Mouse (Mus musculus): Measurements from ENCODE around the gene Atp1b1. TPM values are rescaled to one million over a fixed set of nuclear protein-coding genes. Genes with fewer than 3 reads are reported as not detected.

The Atp1b1 gene
- total RNA-seq, 2 experiments from 2014 or later: 60.3 to 71.3 TPM

- DNase-seq (ENCODE audit: low spot score in 2 of 2): no peak
These were observed 10.2 kb upstream of the Atp1b1 start for GRCm38 (mm10) chr1:164468329-164468728.

DNA sequence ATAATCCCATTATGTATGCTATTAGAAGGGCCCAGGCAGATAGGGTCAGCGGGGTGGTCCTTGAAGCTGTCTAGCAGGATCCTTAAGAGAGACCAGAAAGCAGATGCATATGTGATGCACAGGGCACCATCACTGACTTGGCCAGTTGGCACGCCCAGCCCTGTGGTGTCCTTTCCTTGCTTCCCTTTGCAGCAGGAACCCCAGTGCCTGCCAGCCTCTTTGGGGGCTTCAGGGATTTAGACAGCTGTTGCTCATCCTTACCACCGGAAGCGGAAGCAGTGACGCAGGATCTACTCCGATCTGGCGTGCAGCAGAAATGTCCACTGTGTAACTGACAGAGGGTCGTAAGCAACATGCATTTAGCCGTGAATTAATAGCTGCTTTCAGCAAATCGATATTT lies 9.3 kb upstream of the Atp1b1 start:
- no peak for DNase-seq (ENCODE audit: low spot score in 2 of 2)

GRCm38 (mm10) chr1:164461726-164462125 lies 3.6 kb upstream of the Atp1b1 start:
- DNase-seq (ENCODE audit: low spot score in 2 of 2): peak in 1 of 2 experiments; percentile 30

- DNase-seq (ENCODE audit: low spot score in 2 of 2): no peak
These were observed 3.0 kb upstream of the Atp1b1 start for GRCm38 (mm10) chr1:164460921-164461697.

- DNase-seq (ENCODE audit: low spot score in 2 of 2): no peak
These were observed 1.2 kb upstream of the Atp1b1 start for GRCm38 (mm10) chr1:164459127-164459905.

DNA sequence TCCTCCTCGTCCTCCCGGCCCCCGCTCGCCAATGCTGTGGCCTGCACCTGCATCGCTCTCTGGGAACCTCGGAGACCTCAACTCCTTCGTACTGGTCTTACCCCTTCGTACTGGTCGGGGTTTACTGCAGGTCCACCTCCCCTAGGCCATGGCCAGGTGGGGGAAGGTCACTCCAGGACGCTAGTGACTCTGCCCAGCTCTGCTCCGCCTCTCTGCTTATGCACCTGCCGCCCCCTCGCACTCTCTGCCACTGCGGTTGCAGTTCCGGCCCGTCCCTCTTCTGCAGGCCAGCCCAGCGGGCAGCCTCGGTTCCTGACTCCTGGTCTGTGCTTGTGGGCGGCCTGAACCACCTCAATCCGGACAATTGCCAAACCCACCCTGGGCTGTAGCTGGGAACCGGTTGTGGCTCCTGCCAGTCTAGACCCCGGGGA lies 481 bp upstream of the Atp1b1 start:
- peak in 1 of 2 experiments; percentile 38 for DNase-seq (ENCODE audit: low spot score in 2 of 2)

- peak; percentile 71 to 76 for DNase-seq (ENCODE audit: low spot score in 2 of 2)
These were observed 467 bp downstream of the Atp1b1 start for GRCm38 (mm10) chr1:164457531-164458244.

DNA sequence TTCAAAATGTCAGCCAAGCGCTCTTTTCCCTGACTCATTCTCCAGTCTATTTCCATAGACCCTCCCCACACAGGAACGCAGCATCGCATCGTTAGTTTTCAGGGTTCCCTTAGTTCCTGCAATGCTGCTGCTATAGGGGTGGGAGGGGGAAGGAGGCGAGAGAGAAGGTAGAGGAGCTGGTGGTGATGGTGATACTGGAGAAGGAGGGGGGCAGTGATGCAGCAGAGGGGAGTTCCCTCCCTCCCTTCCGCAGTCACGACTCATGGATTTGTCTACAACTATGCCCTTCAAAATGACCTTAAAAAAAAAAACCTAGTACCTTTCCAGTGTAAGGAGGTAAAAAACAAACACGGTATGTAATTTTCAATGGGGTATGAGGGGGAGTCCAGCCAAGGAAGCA lies 1.4 kb downstream of the Atp1b1 start:
- no peak for DNase-seq (ENCODE audit: low spot score in 2 of 2)

DNA sequence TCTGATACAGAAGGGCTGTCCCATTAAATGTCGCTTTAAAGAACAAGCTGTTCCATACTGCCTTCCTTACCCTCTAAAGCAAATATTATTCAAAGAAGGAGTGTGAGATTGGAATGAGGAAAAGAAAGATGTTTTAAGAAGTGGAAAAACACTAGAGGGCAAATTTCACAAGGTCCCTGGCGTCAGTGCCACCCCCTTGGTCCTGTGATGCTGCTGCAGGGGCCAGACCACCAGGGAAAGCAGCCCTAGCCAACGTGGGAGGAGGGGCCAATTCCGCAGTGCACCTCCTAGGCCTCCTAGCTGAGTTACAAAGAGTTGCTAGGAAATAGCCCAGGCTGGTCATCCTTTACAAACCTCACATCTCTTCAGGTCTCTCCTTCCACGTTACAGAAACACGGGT lies 2.1 kb downstream of the Atp1b1 start:
- no peak for DNase-seq (ENCODE audit: low spot score in 2 of 2)

DNA sequence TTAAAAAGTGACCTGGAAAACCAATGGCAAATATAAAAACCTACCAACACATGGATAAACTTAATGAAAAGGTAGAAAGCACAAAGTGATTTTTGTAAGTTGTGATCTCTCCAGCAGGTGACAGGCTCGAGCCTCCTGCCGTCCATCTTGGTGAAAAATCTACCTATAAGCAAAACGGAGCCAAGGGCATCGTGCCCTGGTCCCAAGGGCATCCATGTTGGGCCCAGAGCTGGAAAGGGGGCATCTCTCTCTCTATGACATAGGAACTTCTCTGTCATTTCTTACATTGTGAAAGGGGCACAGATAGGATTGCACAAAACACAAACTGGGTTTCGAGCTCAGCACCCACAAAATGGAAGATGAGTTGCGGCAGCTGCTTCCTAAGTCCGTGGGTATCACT lies 2.5 kb downstream of the Atp1b1 start:
- no peak for DNase-seq (ENCODE audit: low spot score in 2 of 2)

- peak; percentile 47 to 57 for DNase-seq (ENCODE audit: low spot score in 2 of 2)
These were observed 3.3 kb downstream of the Atp1b1 start for GRCm38 (mm10) chr1:164454747-164455400.

DNA sequence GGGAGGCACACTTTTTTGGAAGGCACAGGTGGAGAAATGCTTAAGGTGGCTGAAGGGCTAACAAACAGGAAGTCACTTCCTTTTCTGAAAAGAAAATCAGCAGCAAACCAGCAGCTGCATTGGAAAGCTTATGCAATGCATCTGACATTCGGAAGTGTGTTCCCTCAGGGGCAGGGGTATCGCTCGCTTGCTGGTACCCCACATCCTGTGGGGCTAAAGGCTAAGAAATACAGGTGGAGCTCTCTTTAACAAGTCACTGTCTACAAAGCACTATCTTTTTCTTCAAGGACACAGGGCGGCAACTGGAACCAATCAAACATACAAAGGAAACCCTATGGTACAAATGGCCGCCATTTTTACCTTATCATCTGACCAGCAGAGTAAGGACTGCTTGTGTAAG lies 4.4 kb downstream of the Atp1b1 start:
- DNase-seq (ENCODE audit: low spot score in 2 of 2): no peak

DNA sequence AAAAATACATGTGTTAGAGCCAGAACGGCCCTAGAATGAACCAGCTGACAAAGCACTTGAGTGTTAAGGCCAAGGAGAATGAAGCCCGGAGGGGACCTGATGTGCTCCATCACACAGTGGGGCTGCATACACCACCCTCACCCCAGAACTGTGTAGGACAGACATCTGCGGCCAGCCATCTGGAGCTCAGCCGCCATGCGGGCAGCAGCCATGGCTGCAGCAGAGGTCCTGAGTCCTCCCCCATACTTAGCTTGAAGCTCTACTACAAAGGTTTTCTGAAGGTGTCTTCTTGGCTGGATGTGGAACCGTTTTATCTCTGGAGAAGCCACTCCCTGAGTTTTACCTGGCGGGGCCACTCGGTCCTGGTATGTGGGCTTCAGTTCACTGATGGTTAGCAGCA lies 5.0 kb downstream of the Atp1b1 start:
- no peak for DNase-seq (ENCODE audit: low spot score in 2 of 2)

DNA sequence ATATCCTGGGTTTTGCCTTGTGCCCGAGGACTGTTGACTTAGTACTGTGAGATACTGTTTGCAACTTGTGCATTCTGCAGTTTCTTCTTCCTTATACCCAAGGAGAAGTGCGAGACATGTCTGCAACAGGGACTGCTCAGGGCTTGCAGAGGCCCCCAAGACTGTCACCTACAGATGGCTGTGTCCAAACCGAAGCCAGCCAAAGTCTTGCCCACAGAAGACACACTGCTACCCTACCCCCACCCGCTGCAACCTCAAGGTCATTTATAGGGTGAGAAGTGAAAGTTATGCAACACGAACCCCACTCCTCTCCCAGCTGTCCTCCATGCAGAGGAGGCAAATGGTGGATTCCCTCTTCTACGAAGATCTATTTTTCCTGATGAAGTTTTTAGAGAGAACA lies 5.6 kb downstream of the Atp1b1 start:
- no peak for DNase-seq (ENCODE audit: low spot score in 2 of 2)

GRCm38 (mm10) chr1:164451346-164451745 lies 6.8 kb downstream of the Atp1b1 start:
- DNase-seq (ENCODE audit: low spot score in 2 of 2): no peak

DNA sequence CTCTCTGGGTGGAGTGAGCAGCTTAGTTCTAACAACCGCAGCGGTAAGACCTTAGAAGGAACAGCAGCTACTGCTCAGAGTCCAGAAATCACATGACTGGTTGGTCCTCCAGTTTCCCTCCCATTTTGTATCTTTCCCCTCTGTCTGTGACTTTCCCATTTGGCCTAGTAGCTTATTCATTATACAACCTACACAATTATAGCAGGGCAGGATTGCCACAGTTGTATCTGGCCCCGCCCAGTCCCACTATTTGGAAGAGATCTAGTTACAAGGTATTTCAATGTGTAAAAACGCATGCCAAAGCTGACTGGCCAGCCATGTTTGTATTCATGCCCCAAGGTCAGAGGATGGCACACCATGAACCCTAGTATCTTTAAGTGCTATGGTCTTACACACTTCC lies 7.5 kb downstream of the Atp1b1 start:
- no peak for DNase-seq (ENCODE audit: low spot score in 2 of 2)

GRCm38 (mm10) chr1:164450231-164450630 lies 7.9 kb downstream of the Atp1b1 start:
- DNase-seq (ENCODE audit: low spot score in 2 of 2): no peak

- DNase-seq (ENCODE audit: low spot score in 2 of 2): no peak
These were observed 8.5 kb downstream of the Atp1b1 start for GRCm38 (mm10) chr1:164449626-164450025.

GRCm38 (mm10) chr1:164447521-164447920 lies 10.6 kb downstream of the Atp1b1 start:
- no peak for DNase-seq (ENCODE audit: low spot score in 2 of 2)

- no peak for DNase-seq (ENCODE audit: low spot score in 2 of 2)
These were observed 11.6 kb downstream of the Atp1b1 start for GRCm38 (mm10) chr1:164446535-164446934.

- no peak for DNase-seq (ENCODE audit: low spot score in 2 of 2)
These were observed 12.5 kb downstream of the Atp1b1 start for GRCm38 (mm10) chr1:164445620-164446162.
